Mouse (Mus musculus): ENCODE measurements at regions not wholly inside any gene's neighbourhood (a gene's known extent, or its start where the extent isn't known, plus 50 kb on each side); places are given as distances from the start of the nearest gene placed in this dataset.
A peak's percentile ranks its signal among the peaks of the same experiment; 100 is the strongest.
"Not testable (repeated sequence)": the region's sequence is repeated elsewhere in the genome, so short reads cannot be mapped to it uniquely, and the experiment has no call there.

- no peak for TF ChIP-seq CTCF (IDR thresholded peaks at IDR 0.05)
- intact Hi-C loops (cut with DNase I): no loop called here
- Histone ChIP-seq H3K4me3 (no peak overlapping the region), H3K27ac (no peak overlapping the region)
- DNase-seq (ENCODE audit: extremely low spot score in 1 of 2, low spot score in 2 of 2): no peak
Observed at GRCm38 (mm10) chr6:4276607-4277006, 189.8 kb upstream of the Bet1 start.

GRCm38 (mm10) chr6:4277245-4277890 lies 190.6 kb upstream of the Bet1 start:
- no peak for DNase-seq (ENCODE audit: extremely low spot score in 1 of 2, low spot score in 2 of 2)
- TF ChIP-seq CTCF (IDR thresholded peaks at IDR 0.05): no peak

GRCm38 (mm10) chr6:4291380-4291779 lies 204.6 kb upstream of the Bet1 start:
- DNase-seq (ENCODE audit: extremely low spot score in 1 of 2, low spot score in 2 of 2): no peak
- Histone ChIP-seq H3K4me3 (no peak overlapping the region), H3K27ac (no peak overlapping the region)
- intact Hi-C loops (cut with DNase I): no loop called here
- TF ChIP-seq CTCF (IDR thresholded peaks at IDR 0.05): no peak

More at GRCm38 (mm10) chr6:4277245-4277890, 190.6 kb upstream of the Bet1 start:
- Histone ChIP-seq H3K4me3 (no peak overlapping the region), H3K27ac (no peak overlapping the region)
- intact Hi-C loops (cut with DNase I): no loop called here

DNA sequence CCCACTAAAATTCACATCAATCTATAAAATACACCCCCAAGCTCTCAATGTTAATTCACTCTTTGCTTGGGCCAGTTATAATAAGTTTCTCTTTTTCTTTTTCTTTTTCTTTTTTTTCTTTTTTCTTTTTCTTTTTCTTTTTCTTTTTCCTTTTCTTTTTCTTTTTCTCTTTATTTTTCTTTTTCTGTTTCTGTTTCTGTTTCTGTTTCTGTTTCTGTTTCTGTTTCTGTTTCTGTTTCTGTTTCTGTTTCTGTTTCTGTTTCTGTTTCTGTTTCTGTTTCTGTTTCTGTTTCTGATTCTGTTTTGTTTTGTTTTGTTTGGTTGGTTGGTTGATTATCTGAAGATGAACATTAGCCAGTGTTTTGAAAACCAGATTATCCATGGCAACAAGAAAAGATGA lies 201.2 kb upstream of the Col1a2 start:
- intact Hi-C loops (cut with DNase I); H3K4me3 ChIP-seq; H3K27ac ChIP-seq; DNase-seq (ENCODE audit: extremely low spot score in 1 of 2, low spot score in 2 of 2): not testable (repeated sequence)

DNA sequence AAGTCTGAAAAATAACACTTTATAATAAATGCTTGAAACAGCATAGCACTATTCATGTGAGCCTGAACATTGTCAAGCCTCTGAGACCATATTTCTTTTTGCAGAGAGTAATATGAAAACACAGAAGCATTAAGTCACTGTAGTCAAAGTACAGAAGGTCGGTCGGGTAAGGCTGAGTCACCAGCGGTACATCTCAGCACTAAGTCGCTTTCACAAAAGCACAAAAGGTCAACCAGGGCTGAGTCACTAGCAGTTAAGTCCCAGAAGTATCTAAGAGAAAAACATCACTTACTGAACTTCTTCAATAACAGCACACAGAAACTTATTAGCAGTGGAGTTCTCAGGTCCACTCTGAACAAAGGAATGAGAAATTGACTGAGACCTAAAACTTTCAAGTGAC lies 154.7 kb upstream of the Col1a2 start:
- DNase-seq (ENCODE audit: extremely low spot score in 1 of 2, low spot score in 2 of 2): no peak
- Histone ChIP-seq H3K4me3 (no peak overlapping the region), H3K27ac (no peak overlapping the region)
- no peak for TF ChIP-seq CTCF (IDR thresholded peaks at IDR 0.05)
- intact Hi-C loops (cut with DNase I): no loop called here

GRCm38 (mm10) chr6:4362220-4362619 lies 142.4 kb upstream of the Col1a2 start:
- no peak overlapping the region for H3K4me3 ChIP-seq
- TF ChIP-seq CTCF (IDR thresholded peaks at IDR 0.05): no peak
- no peak overlapping the region for H3K27ac ChIP-seq
- DNase-seq (ENCODE audit: extremely low spot score in 1 of 2, low spot score in 2 of 2): no peak
- intact Hi-C loops (cut with DNase I): no loop called here

- intact Hi-C loops (cut with DNase I): no loop called here
- no peak for TF ChIP-seq CTCF (IDR thresholded peaks at IDR 0.05)
- no peak overlapping the region for H3K27ac ChIP-seq
- DNase-seq (ENCODE audit: extremely low spot score in 1 of 2, low spot score in 2 of 2): no peak
- H3K4me3 ChIP-seq: no peak overlapping the region
Observed at GRCm38 (mm10) chr6:4375465-4376037, 129.1 kb upstream of the Col1a2 start.

DNA sequence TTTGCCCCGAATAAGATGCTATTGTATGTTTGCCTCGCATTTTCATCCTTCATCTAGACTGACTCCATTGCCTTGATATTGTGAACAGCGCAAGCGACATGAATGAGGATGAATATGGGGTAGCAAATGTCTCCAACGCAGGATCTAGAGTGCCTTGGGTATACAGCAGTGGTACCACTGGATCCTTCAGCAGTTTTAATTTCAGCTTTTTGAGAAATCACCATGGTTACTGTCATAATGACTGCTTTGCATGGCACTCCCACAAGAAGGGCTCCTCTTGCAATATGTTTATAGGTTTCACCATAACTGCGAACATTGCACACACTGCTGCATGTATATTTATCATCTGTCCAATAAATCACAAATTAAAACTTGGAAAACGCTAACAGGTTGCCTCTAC lies 107.8 kb upstream of the Col1a2 start:
- no peak for DNase-seq (ENCODE audit: extremely low spot score in 1 of 2, low spot score in 2 of 2)
- Histone ChIP-seq H3K27ac (no peak overlapping the region), H3K4me3 (no peak overlapping the region)
- intact Hi-C loops (cut with DNase I): no loop called here
- no peak for TF ChIP-seq CTCF (IDR thresholded peaks at IDR 0.05)

GRCm38 (mm10) chr6:4397695-4398598 lies 106.7 kb upstream of the Col1a2 start:
- H3K4me3 ChIP-seq: peak overlapping the region; percentile 5; the same call in 1 of the 2 replicates
- DNase-seq (ENCODE audit: extremely low spot score in 1 of 2, low spot score in 2 of 2): peak; percentile 51 to 67
- TF ChIP-seq CTCF (IDR thresholded peaks at IDR 0.05): no peak
- no peak overlapping the region for H3K27ac ChIP-seq
- intact Hi-C loops (cut with DNase I): no loop called here

- Histone ChIP-seq H3K27ac (no peak overlapping the region), H3K4me3 (no peak overlapping the region)
- no peak for DNase-seq (ENCODE audit: extremely low spot score in 1 of 2, low spot score in 2 of 2)
- no peak for TF ChIP-seq CTCF (IDR thresholded peaks at IDR 0.05)
- intact Hi-C loops (cut with DNase I): no loop called here
Observed at GRCm38 (mm10) chr6:4398599-4398980, 106.0 kb upstream of the Col1a2 start.

- TF ChIP-seq CTCF (IDR thresholded peaks at IDR 0.05): no peak
- DNase-seq (ENCODE audit: extremely low spot score in 1 of 2, low spot score in 2 of 2): no peak
Observed at GRCm38 (mm10) chr6:4405301-4405700, 99.3 kb upstream of the Col1a2 start.

GRCm38 (mm10) chr6:4407748-4408147 lies 96.9 kb upstream of the Col1a2 start:
- Histone ChIP-seq H3K4me3 (no peak overlapping the region), H3K27ac (no peak overlapping the region)
- TF ChIP-seq CTCF (IDR thresholded peaks at IDR 0.05): peak; percentile 58
- intact Hi-C loops (cut with DNase I): loop anchor here (10.0 kb wide), 1 partner anchor 483 kb away; no protein-coding TSS in a partner anchor
- no peak for DNase-seq (ENCODE audit: extremely low spot score in 1 of 2, low spot score in 2 of 2)

More at GRCm38 (mm10) chr6:4405301-4405700, 99.3 kb upstream of the Col1a2 start:
- no peak overlapping the region for H3K4me3 ChIP-seq
- intact Hi-C loops (cut with DNase I): loop anchor here (10.0 kb wide), 1 partner anchor 480 kb away; no protein-coding TSS in a partner anchor
- no peak overlapping the region for H3K27ac ChIP-seq
